Mouse (Mus musculus) adrenal gland, postnatal 25 days (tissue): Measurements from ENCODE around the gene Gm14325. TPM values are rescaled to one million over a fixed set of nuclear protein-coding genes. Genes with fewer than 3 reads are reported as not detected.
"Not testable (repeated sequence)": the region's sequence is repeated elsewhere in the genome, so short reads cannot be mapped to it uniquely, and the experiment has no call there.

Experiments
- DNase-seq: peaks from one replicate; pipeline ENCODE4 v3.0.0; 2021; ENCODE audit warnings: mixed read lengths
- long read RNA-seq: library from polyadenylated mRNA; stranded (forward); transcript quantifications from one replicate; pipeline ENCODE4 v2.0.0, GENCODE M21; 2021
- total RNA-seq: library from RNA; stranded (reverse); gene quantifications from 2 replicates; pipeline ENCODE4 v1.2.3, GENCODE M21; 2021

The Gm14325 gene
- 97.3 and 197 TPM in 2 replicates for total RNA-seq
- long read RNA-seq, transcript Gm14325-202 (3 exons, 310 nt), result major isoform, 24 of 28 reads
- long read RNA-seq, partial matches to known transcripts, result 1 of 28 reads
- long read RNA-seq, other reads (novel, unspliced or antisense), result 2 of 28 reads

DNA sequence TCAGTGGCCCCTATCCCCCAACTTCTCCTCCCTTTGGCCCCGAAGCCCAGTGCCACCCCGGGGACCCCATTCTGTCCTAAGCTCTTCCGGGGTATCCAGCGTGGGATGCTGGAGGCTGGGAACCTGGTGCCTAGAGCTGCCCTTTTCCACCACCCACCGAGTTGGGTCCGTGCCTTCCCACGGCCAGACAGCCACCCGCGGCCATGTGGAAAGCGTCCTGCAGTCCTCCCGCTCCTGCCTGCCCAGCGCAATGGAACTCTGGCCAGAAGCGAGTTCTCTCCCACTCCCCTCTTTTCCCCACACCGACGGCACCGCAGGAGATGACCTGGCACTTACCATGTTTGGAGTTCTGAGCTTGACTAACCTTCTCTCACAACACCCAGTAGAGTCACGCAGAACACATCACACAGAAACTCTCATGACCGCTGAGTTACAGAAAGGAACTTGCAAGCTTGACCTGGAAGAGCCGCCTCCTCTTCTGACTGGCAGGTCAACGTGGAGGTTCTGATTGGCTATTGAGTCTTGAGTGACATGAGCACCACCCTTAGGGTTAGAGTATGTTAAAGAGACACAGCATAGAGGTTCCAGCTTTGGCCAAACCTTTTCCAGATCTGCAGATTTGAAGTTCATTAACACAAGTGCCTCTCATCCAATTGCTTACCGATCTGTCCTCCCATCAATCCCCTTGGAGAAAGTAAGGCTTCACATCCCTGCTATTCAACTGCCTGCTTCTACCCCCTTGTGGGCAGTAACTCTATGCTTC, at the start of gene Gm14325:
TSS of gene Gm14325 (minus strand) at position 436 of the 763 bp plus-strand sequence.
- peak; percentile 62 for DNase-seq

DNA sequence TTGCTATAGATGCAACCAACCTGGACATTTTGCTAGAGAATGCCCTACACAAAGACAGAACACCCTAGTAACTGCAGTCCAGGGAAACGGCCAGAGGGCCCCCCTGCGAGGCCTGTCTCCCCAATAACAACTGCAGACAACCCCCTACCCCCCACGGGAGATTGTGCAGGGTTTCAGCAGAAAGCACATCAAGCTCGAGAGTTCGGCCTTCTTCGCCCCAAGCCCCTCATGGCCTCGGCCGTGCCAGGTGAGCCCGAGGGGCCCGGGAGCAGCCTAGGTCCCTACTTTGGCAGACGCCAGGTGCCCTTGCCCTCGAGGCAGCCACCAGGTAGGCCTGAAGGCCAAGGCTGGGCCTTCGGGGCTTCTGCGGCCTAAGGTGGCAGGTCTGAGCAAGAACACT, 47.6 kb upstream of the Gm14325 start:
- not testable (repeated sequence) for DNase-seq

DNA sequence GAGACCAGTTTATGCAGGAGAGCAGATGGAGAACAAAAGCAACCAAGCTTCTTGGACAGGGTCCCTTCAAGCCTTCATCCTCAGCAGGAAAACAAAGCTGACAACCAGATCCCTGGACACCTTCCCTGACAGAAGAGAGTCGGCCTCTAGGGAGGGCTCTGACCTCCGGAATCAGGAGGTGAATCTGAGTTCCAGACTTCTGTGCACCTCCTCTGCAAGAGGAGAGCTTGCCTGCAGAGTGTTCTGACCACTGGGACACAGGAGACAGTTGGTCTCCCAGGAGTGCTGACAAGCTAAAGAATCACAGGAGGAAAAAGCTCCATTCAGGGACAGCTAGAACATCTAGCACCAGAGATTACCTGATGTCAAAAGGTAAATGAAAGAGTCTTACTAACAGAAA, 22.1 kb upstream of the Gm14325 start:
- DNase-seq, result not testable (repeated sequence)

DNA sequence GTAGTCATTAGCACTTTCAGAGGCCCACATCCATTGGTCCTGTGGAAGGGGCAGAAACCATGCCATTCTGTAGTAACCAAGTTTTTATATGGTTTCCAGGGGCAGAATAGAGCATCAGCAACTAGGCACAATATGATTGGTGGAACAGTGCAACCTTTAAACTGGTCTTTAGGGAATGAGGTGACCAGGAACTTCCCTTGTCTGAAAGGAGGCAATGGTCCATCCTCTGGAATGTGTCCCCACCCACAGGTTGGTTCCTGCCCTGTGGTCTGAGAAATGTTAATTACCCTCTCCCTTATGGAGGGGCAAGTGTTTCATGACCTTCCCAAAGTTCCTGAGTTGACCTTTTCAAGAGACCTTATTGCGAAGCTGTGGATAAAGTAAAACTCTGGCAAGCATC, 3.5 kb upstream of the Gm14325 start:
- DNase-seq, result not testable (repeated sequence)

DNA sequence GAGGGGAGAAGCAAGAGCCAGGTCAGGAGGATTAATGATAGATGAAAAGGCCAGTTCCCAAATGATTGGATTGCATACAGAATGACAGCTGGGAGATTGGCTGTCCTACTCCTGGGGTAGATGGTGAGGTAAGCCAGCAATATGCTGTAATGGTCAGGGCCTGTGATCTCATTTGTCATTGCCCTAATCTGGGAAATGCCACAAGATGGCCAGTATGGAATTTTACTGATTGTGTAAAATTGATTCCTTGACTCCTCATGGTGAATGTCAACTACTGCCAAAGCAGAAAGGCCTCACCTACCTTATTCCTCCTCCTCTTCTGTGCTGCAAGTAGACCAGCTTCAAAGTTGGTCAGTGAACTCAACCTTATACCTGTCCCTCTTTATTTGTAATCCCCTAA, 3.4 kb downstream of the Gm14325 start:
- DNase-seq, result not testable (repeated sequence)

DNA sequence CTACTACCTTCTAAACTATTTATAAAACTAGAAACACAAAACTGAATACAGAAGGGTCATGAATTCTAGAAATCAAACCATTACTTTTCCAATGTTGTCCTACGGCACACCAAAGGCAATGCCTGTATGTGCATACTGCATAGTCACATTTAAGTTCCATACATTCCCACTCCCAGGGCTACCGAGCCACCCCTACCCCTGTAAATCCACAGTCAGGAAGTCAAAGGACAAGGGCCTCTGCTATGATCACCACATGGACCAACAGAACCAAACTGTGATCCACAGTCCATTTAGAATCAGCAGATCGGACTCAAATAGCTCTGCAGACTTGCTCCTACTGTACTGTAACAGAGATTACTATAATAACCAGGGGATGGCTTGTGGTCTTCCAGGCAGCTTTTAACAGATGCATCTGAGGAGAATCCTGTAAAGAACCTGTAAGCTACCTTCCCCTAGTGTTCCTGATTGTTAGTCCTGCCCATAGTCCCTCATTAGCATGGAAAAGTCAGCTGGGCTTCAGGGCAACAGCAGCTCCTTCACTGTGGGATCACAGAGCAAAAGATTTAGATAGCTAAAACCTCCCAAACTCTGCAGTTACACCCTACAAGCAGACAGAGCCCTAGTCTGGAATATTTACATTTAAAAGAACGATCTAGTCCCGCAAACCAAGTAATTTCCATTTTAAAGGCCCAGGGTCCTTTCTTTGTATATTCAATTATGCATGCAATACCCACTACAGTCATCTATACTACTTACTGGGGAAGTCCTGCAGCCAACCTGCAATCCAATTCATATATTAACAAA, 4.2 kb downstream of the Gm14325 start:
- not testable (repeated sequence) for DNase-seq

DNA sequence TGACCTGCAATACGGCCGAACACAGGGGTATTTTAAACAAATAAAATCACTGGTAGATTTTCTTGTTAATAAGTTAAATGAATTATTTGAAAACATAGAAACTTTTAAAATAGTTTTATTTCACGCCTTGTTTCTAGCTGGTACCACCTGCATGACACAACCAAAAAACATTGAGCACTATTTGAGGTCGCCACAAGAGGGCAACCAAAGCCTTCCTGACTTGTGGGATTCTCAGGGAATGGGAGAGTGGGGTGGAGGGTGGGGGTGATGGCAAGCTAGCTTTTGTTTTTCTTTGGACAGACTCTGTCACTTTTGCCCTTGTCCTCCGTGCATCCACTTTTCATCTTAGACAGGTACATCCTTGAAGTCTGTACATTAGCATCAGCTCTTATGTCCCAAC, 18.2 kb downstream of the Gm14325 start:
- peak; percentile 41 for DNase-seq

DNA sequence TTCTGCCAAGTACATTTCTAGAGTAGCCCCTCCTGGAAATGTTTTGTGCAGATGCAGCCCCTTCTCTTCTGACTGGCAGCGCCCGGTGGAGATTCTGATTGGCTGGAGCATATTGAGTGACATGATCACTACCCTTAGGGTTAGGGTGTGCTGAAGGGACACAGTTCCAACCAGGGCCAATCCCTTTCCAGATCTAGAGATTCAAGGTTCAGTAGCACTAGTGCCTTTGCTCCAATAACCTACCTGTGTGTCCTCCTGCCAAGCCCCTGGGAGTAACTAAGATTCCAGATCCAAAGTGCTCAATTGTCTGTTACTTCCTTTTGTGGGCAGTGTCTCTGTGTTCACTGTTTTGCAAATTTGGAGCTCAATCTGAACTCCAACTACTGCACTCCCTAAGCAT, 34.0 kb downstream of the Gm14325 start:
- DNase-seq, result not testable (repeated sequence)

DNA sequence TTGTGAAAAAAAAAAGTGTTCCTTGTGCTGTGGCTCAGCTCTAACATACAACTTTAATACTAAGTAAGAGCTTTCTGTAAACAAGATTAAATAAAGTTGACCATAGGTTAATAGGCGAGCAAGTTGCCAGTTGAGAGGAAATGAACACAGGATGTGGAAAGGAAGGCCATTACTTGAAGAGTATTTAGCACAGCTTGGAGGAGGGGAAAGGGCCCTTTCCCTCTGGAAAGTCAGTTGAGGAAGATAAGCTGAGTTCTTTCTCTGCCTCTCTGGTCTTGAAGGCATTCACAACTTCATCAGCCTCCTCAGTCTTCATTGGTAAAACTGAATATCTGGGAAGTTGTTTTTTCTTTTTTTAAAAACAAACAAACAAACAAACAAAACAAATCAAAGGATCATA, 52.8 kb downstream of the Gm14325 start:
- not testable (repeated sequence) for DNase-seq

Other genes starting within 250 kb of the Gm14325 start
- 40.9 and 46.0 TPM in 2 replicates for gene Gm14322, start 81.0 kb downstream of the Gm14325 start, total RNA-seq
- gene Gm14327, start 56.8 kb upstream of the Gm14325 start, total RNA-seq, result 5.4 and 5.6 TPM in 2 replicates
- 5.0 and 7.1 TPM in 2 replicates for gene Zfp972, start 85.3 kb upstream of the Gm14325 start, total RNA-seq
- gene Gm14326, start 117.0 kb upstream of the Gm14325 start, total RNA-seq, result 27.4 and 36.1 TPM in 2 replicates
- 28.5 and 30.8 TPM in 2 replicates for gene Zfp971, start 182.9 kb upstream of the Gm14325 start, total RNA-seq
- gene Zfp931, start 238.1 kb upstream of the Gm14325 start, total RNA-seq, result 39.0 and 39.5 TPM in 2 replicates